Mouse (Mus musculus) ES-E14 (cell line): Measurements from ENCODE around the gene Cdkn1a.

Experiments
- HCFC1 ChIP-seq: IDR thresholded peaks from 2 replicates; pipeline ENCODE4 v1.6.1; 2012; ENCODE audit warnings: low read length, inconsistent platforms, borderline replicate concordance; ENCODE audit not compliant: insufficient read depth
- MAFK ChIP-seq: IDR thresholded peaks from 2 replicates; pipeline ENCODE4 v1.6.1; 2014; ENCODE audit warnings: mild to moderate bottlenecking, low read depth, low read length, inconsistent platforms; ENCODE audit not compliant: insufficient read depth
- ZC3H11A ChIP-seq: IDR thresholded peaks from 2 replicates; pipeline ENCODE4 v1.6.1; 2012; ENCODE audit warnings: low read depth, mild to moderate bottlenecking, inconsistent platforms, low read length, borderline replicate concordance
- ZNF384 ChIP-seq: IDR thresholded peaks from 2 replicates; pipeline ENCODE4 v1.6.1; 2012; ENCODE audit warnings: low read depth, low read length, inconsistent platforms

DNA sequence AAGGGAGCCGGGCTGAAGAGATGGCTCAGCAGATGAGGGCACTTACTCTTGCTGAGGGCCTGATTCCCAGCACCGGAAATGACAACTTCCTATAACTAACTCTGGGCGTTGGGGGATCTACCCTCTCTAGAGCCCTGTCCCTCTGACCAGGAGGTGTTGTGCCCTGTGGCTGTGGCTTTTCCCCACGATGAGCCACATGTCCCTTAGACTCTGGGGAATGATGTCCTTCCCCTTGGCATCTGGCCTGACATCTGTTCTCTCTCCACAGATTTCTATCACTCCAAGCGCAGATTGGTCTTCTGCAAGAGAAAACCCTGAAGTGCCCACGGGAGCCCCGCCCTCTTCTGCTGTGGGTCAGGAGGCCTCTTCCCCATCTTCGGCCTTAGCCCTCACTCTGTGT lies 8.3 kb downstream of the Cdkn1a start:
- TF ChIP-seq ZNF384 = no peak
- no peak for TF ChIP-seq HCFC1
- TF ChIP-seq ZC3H11A = no peak
- no peak for TF ChIP-seq MAFK
